Mouse (Mus musculus) embryonic fibroblast, embryonic 13.5 days (primary cell): ENCODE data around the gene Mrps34.

Experiments
- CTCF ChIP-seq: IDR thresholded peaks from 2 replicates; pipeline ENCODE4 v1.5.1; 2011; ENCODE audit warnings: mild to moderate bottlenecking, control low read depth, low read length, moderate library complexity, borderline replicate concordance; ENCODE audit not compliant: insufficient read depth
- POLR2A ChIP-seq: IDR thresholded peaks from 2 replicates; pipeline ENCODE4 v1.6.1; 2011; ENCODE audit warnings: low read depth, mild to moderate bottlenecking, control low read depth, low read length, moderate library complexity

DNA sequence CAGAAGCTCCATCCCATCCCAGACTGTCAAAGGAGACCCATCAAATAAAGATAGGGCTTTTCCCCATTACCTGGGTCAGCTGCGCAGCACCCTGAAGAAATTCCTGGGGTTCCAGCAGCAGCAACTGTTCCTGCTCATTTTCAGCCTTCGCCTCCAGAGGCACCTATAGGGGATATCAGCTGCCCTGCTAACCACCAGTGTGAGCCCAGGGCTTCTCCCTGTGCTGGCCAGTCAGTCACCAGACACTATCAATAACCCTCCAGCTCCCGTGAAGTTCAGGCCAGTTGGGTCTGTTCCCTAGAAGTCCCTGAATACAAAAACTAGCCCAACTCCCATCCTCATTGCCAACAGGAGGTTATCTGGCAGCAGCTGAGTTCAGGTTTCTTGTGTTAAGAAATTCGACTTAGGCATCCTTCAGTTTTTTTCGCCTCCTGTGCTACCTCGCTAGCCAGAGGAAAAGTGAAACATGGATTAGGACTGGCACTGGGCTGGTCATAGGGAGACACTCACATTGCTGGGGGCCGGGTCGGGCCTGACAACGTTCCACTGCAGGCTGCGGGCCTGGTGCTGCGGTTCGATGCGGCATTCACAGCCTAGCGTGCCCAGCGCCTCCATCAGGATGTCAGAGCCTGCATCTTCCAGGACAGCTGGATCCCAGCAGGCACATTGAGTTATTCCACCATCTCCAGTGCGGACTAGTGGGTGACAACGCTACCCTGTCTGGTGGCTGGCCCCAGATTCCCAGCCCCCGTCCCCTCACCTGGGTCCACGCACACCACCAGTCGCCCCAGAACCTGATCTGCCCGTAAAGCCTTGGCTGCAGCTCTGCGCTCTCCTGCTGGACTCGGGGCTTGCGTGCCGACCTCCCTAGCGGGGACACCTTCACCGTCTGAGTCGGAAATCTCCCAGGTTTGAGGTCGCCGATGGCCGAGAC, 588 bp upstream of the Mrps34 start:
- no peak for TF ChIP-seq CTCF
- TF ChIP-seq POLR2A: no peak
